In the genomic region with DNA sequence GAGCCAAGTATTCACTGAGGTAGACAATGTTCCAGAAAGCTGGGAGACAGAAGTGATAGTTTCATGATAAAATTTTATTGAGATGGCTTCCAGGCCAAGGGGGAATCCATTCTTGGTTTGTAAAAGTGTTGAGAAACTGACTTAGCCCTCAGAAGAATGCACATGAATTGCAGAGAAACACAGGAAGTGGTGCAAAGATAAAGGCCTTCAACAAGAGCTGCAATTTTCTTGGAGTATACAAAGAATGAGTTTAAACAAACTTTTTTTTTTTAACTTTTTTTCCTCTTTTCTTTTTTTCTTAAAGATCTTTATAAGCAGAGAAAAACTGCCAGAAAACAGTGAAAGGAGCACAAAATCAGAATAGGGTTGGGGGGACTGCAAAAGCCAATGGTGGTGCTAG, we compare ENCODE assay signal across 8 mouse cellular contexts. TPM values are rescaled to one million over a fixed set of nuclear protein-coding genes. Genes with fewer than 3 reads are reported as not detected.
DNase-seq lines count a peak whose midpoint lies in the region; ATAC-seq and TF ChIP-seq lines count a peak whose summit lies in the region.

No protein-coding gene starts in this region.

- H3K9me3 ChIP-seq in lung, postnatal 0 days (ENCODE audit: low read length): no peaks in the 10 kb centered on the region
- H3K9me3 ChIP-seq in forebrain, embryonic 10.5 days: no peaks in the 10 kb centered on the region
- H3K9me3 ChIP-seq in limb, embryonic 14.5 days (ENCODE audit: control insufficient read depth, low read length): no peaks in the 10 kb centered on the region
- H3K9me3 ChIP-seq in stomach, embryonic 16.5 days (replicated peaks; ENCODE audit: control insufficient read depth, low read length): no peaks in the 10 kb centered on the region

- H3K27ac ChIP-seq in lung, postnatal 0 days (ENCODE audit: low read length): no peak overlapping the region
- H3K27ac ChIP-seq in forebrain, embryonic 10.5 days: peak overlapping the region; percentile 97; the same call in 1 of the 2 replicates
- H3K27ac ChIP-seq in limb, embryonic 14.5 days (replicated peaks; ENCODE audit: low read depth, low read length): no peak overlapping the region
- H3K27ac ChIP-seq in stomach, embryonic 16.5 days (ENCODE audit: low read length): no peak overlapping the region

- H3K4me3 ChIP-seq in lung, postnatal 0 days (ENCODE audit: low read depth, low read length): peak overlapping the region; percentile 93; the same call in 1 of the 2 replicates
- H3K4me3 ChIP-seq in forebrain, embryonic 10.5 days: peak overlapping the region; percentile 81
- peak overlapping the region; percentile 64 for H3K4me3 ChIP-seq in limb, embryonic 14.5 days (replicated peaks; ENCODE audit: low read length)
- peak overlapping the region; percentile 57 for H3K4me3 ChIP-seq in stomach, embryonic 16.5 days (replicated peaks; ENCODE audit: low read length)

- DNase-seq in lung, postnatal 0 days (ENCODE audit: low spot score): no peak
- DNase-seq in lung, postnatal 25 days (ENCODE audit: low spot score): no peak
- DNase-seq in forebrain, embryonic 10.5 days (ENCODE audit: extremely low spot score, low spot score): no peak
- DNase-seq in limb, embryonic 14.5 days (ENCODE audit: low spot score): no peak
- DNase-seq in layer of hippocampus, postnatal 25 days (ENCODE audit: extremely low spot score in 1 of 2, low spot score in 1 of 2): no peak
- no peak for DNase-seq in urinary bladder, postnatal 36 days (ENCODE audit: low spot score in 2 of 2)
- DNase-seq in cerebellum, postnatal 14 days: no peak

- 0 out of 2 replicates have a peak overlapping the region, but pooled peaks have one; percentile 86 for H3K9ac ChIP-seq in lung, postnatal 0 days (replicated peaks; ENCODE audit: low read depth)
- no peak overlapping the region for H3K9ac ChIP-seq in limb, embryonic 14.5 days (ENCODE audit: low read depth, low read length, severe bottlenecking)
- peak overlapping the region; percentile 77 for H3K9ac ChIP-seq in stomach, embryonic 16.5 days (ENCODE audit: low read length)

- H3K36me3 ChIP-seq in lung, postnatal 0 days (ENCODE audit: insufficient read depth, low read length): no peaks in the 10 kb centered on the region
- no peaks in the 10 kb centered on the region for H3K36me3 ChIP-seq in forebrain, embryonic 10.5 days (replicated peaks)
- H3K36me3 ChIP-seq in limb, embryonic 14.5 days (ENCODE audit: control insufficient read depth, insufficient read depth, low read length): no peaks in the 10 kb centered on the region
- H3K36me3 ChIP-seq in stomach, embryonic 16.5 days (ENCODE audit: control insufficient read depth, insufficient read depth, low read length): no peaks in the 10 kb centered on the region

- no peak for ATAC-seq in lung, postnatal 0 days
- ATAC-seq in limb, embryonic 14.5 days (ENCODE audit: low FRiP score, low read depth): no peak
- ATAC-seq in stomach, embryonic 16.5 days (ENCODE audit: insufficient read depth, low FRiP score): no peak

- no peak for TF ChIP-seq EP300 in lung, postnatal 0 days (IDR thresholded peaks at IDR 0.05)

- no peak for TF ChIP-seq CTCF in lung, postnatal 0 days (IDR thresholded peaks at IDR 0.05)

- no peaks in the 10 kb centered on the region for H3K27me3 ChIP-seq in lung, postnatal 0 days (replicated peaks; ENCODE audit: insufficient read depth, low read length)
- H3K27me3 ChIP-seq in forebrain, embryonic 10.5 days (ENCODE audit: poor library complexity, severe bottlenecking): no peaks in the 10 kb centered on the region
- no peaks in the 10 kb centered on the region for H3K27me3 ChIP-seq in limb, embryonic 14.5 days (ENCODE audit: control insufficient read depth, insufficient read depth, low read length)
- H3K27me3 ChIP-seq in stomach, embryonic 16.5 days (ENCODE audit: control insufficient read depth, insufficient read depth, low read length): no peaks in the 10 kb centered on the region

- H3K4me1 ChIP-seq in lung, postnatal 0 days (ENCODE audit: insufficient read depth, low read depth, low read length): no peaks in the 10 kb centered on the region
- peaks cover 19% of the 10 kb centered on the region for H3K4me1 ChIP-seq in forebrain, embryonic 10.5 days
- H3K4me1 ChIP-seq in limb, embryonic 14.5 days (ENCODE audit: control insufficient read depth, insufficient read depth, low read length): 0 out of 2 replicates have a peak, but pooled peaks cover 4% of the 10 kb centered on the region
- H3K4me1 ChIP-seq in stomach, embryonic 16.5 days (ENCODE audit: control insufficient read depth, insufficient read depth, low read length): no peaks in the 10 kb centered on the region

- H3K4me2 ChIP-seq in lung, postnatal 0 days (replicated peaks; ENCODE audit: low read depth, low read length): peak overlapping the region; percentile 79; the same call in 1 of the 2 replicates
- H3K4me2 ChIP-seq in limb, embryonic 14.5 days (replicated peaks; ENCODE audit: low read depth, low read length, severe bottlenecking): peak overlapping the region; percentile 75
- H3K4me2 ChIP-seq in stomach, embryonic 16.5 days (ENCODE audit: low read depth, low read length): peak overlapping the region; percentile 60

- no peak for TF ChIP-seq POLR2A in limb, embryonic 14.5 days (IDR thresholded peaks at IDR 0.05; ENCODE audit: borderline replicate concordance, extremely low read depth, insufficient read depth, insufficient read length)

RNA-seq across cellular contexts. Expression of a gene that starts 23.0 kb away (rescaled TPM):
- polyA plus RNA-seq in lung, postnatal 0 days (2015; fragmentation: Nextera tagmentation; extraction: Ambion mirVana): not detected in 2 replicates
- not detected in 2 replicates for polyA plus RNA-seq in forebrain, embryonic 10.5 days (2016; fragmentation: Nextera tagmentation; extraction: Ambion mirVana)
- polyA plus RNA-seq in limb, embryonic 14.5 days (2012; rRNA removed): 0.03 TPM in 1 of 2 replicates, not detected in the other
- not detected in 2 replicates for polyA plus RNA-seq in limb, embryonic 14.5 days (2014; fragmentation: Nextera tagmentation; extraction: Ambion mirVana)
- not detected in 2 replicates for polyA plus RNA-seq in stomach, embryonic 16.5 days (2015; fragmentation: Nextera tagmentation; extraction: Ambion mirVana)
- 10 to 100 TPM; 12.1 to 15.2 TPM for total RNA-seq in layer of hippocampus, postnatal 25 days (2021)

RNA-seq across cellular contexts. Expression of a gene that starts 33.3 kb away (rescaled TPM):
- 13.5 and 15.9 TPM in 2 replicates for polyA plus RNA-seq in lung, postnatal 0 days (2015; fragmentation: Nextera tagmentation; extraction: Ambion mirVana)
- 34.4 and 36.2 TPM in 2 replicates for polyA plus RNA-seq in forebrain, embryonic 10.5 days (2016; fragmentation: Nextera tagmentation; extraction: Ambion mirVana)
- polyA plus RNA-seq in limb, embryonic 14.5 days (2012; rRNA removed): 12.7 and 13.1 TPM in 2 replicates
- polyA plus RNA-seq in limb, embryonic 14.5 days (2014; fragmentation: Nextera tagmentation; extraction: Ambion mirVana): 17.7 and 19.4 TPM in 2 replicates
- polyA plus RNA-seq in stomach, embryonic 16.5 days (2015; fragmentation: Nextera tagmentation; extraction: Ambion mirVana): 17.1 and 19.3 TPM in 2 replicates
- total RNA-seq in layer of hippocampus, postnatal 25 days (2021): 10 to 100 TPM; 21.2 to 21.3 TPM
